Mouse (Mus musculus): Measurements from ENCODE around the gene Cpa2.
A peak's percentile ranks its signal among the peaks of the same experiment; 100 is the strongest.

Gene Cpa2

DNA sequence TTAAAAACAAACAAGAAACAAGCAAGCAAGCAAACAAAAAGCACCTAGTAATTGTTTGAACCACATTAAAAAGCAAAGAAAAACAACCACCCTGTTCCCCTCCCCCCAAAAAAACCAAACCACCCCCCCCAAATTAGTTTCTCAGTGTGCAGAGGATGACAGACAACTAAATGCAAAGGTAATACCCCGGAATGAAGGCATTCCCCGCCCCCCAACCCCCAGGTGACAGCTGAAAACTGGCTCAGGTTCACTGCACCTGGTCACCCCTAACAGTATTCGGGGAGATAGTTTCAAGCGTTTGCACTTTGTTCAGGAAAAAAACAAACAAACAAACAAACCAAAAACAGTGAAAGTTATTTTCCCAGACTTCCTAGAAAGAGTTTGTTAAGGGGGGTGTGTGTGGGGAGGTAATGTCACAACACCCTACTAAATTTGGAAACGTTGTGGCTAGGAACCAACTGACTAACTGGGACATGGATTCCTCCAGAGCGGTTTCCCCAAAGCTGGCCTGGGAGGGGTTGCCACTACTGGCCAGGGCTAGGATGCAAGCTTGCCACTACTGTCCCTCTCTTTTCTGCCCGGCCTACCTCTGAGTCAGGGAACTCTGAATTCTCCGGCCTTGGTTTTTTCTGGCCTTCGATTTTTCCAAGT, 6.4 kb downstream of the Cpa2 start:
- DNase-seq (ENCODE audit: low spot score), result peak; percentile 32

DNA sequence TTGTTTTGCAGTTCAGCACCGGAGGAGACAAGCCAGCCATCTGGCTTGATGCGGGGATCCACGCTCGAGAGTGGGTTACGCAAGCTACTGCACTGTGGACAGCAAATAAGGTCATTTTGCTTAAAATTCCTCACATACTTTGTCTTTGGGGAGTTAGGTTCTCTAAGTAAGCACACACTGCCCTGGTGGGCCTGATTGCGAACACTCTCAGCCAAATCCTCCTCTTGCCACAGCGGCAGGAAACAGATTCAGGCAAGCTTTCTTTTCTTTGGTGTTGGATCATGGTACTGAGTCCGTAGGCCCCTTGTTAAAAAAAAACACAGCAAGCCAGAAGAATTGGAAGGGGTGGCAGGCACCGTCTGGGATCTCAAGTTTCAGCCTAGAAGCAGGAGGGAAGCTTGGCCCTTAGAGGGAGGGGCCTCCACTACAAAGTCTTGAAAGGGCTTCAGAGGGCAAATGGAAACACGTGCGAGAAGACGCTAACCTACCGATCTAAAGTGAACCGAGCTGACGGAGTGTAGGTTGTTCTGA, 7.9 kb downstream of the Cpa2 start:
- peak; percentile 43 for DNase-seq (ENCODE audit: low spot score)

DNA sequence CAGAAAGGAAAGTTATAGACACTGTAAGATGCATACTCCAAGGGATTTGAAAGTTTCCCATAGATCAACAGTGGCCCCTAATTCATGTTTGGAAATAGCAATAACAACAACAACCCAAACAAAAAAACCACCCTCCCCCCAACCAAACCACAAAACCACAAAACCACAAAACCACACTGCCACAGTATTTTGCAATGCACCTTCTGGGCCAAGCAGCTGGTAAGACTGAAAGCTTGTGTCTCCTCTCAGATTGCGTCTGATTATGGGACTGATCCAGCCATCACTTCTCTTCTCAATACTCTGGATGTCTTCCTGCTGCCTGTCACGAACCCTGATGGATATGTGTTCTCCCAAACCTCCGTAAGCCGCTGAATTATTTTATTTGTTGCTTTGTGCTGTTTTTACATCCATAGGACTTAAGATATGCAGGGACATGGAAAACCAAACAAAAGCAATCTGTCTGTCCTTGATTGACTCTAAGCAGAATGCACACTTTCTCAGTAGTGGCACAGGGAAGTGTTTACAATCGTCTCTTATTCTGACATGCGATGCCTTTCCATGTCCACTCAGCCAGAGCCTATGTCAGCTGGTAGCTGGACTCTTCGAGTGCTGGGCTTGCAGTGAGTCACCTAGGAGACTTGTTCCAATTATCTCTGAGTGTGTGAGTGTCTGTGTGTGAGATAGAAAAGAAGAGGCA, 9.3 kb downstream of the Cpa2 start:
- no peak for DNase-seq (ENCODE audit: low spot score)

DNA sequence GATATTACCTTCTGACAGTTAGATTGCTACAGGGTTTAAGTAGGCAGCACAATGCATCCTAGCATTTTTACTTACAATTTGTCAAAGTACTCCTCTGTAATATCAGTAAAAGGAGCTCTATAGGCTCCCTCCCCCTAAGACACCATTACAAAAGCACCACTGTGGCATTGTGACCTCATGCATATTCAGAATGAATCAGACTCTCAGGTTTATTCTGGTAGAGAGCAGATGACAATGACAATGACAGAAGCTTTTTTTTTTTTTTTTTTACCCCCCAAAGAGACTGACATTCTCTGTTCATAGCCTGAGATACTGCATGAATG, 9.8 kb downstream of the Cpa2 start:
- no peak for DNase-seq (ENCODE audit: low spot score)

DNA sequence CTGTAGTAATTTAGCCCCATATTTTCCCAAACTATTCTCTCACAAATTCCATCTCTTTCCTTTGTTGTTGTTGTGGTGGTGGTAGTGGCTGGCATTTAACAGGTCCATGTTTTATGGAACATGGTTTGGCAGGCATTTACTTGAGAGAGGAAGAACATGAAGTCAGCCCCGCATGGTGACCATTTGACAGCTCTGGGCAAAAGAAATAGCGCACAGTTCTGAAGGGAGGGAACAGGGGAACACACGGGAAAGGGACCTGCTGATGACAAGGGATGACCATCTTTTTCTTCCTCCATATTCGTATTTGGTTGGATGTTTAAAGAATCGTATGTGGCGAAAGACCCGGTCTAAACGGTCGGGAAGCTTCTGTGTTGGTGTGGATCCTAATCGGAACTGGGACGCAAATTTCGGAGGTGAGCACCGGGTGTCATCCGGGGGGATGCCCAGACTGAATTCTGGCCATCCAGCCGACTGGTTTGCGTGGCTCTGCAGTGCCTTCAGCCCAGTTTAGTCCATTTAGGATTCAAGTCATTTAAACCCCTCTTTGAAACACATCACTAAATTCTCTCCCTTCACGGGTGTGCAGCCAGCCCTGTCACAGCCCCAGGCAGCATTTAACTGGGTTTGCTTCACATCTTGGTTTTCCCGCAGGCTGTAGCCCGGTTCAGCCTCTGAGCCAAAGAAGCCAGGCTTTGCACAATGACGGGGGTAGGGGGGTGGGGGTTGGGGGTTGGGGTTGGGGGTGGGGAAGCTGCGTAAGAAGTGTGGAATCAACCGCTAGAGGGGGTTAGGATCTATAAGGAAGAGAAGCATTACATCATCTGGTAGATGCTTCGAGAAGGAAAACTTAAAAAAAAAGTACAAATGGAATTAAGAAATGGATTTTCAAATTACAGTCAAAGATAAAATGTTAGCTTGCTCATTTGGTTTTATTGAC, 10.5 kb downstream of the Cpa2 start:
- peak; percentile 86 for DNase-seq (ENCODE audit: low spot score)

DNA sequence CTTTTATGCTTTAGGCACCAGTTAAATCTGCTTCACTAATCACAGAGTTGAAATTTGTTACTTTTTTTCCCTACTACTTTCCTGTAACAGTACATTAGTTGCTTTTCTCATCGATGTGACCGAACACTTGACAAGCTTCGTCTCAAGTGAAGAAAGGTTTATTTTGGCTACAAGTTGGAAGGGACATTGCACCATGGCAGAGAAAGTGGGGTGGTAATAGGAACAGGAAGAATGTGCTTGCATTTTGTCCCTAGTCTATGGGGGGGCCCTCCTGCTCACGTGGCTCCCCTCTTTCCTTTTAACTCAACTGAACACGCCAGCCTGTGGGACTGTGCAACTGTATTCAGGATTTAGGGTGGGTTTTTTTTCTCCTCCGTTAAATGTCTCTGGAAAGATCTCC, 11.2 kb downstream of the Cpa2 start:
- DNase-seq (ENCODE audit: low spot score), result no peak

DNA sequence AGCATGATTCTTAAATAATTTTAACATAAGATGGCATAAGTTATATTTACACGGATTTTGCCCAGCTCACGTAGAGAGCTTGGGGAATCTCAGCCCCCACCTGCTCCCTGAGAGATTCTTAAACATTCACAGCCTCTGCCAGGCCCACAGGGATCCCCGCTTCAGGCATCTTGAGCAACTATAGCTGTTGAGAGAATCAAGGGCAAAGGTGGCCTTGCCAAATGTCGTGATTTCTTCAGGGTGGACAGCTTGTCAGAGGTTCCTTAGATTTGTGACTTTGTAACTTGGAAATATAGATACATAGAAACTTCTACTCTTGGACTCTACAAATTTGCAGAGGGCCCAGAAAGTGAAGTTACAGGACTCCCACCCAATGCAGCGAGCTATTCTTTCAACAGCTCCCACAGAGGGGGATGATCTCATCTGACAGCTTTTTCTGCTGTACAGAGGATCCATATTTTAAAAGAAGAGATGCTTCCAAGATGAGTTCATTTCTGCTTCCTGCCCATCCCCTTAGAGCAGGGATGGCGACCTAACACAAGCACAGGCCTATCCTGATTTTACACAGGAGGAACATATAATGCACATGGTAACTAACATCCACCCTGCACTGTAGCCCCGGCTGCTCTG, 12.1 kb downstream of the Cpa2 start:
- no peak for DNase-seq (ENCODE audit: low spot score)

DNA sequence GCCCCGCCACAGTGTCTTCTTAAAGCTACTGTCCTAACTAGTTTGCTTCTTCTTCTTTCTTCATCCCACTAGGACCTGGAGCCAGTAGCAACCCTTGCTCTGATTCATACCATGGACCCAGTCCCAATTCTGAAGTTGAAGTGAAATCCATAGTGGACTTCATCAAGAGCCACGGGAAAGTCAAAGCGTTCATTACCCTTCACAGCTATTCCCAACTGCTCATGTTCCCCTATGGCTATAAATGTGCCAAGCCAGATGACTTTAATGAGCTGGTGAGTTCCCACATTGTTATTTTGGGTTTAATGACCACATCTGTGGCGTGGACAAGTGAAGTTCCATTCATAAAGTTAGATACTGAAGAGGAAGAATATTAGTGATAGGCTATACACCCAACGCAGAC, 12.7 kb downstream of the Cpa2 start:
- no peak for DNase-seq (ENCODE audit: low spot score)

DNA sequence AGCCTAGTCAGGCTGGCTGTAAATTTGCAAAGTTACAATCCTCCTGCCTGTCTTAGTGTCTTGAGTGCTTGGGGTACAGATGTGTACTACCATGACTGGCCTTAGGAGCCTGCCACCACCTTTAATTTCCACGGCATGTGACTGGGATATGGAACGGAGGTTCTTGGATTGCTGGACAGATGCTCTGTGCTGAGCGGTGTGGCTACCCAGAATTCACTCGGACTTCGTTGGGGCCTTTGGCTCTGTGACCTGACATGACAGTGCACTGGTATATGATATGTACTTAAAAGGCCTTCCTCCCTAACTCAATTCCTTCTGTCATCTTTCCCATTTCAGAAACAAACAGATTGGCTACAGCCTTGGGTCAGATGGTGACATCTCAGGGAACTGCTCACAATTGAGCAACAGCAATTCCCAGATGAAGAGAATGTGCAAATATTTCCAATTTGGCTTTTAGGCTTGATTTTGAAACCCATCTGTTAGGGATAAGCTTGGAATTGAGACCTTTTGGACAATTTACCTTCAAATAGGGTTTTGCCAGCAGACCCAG, 13.3 kb downstream of the Cpa2 start:
- DNase-seq (ENCODE audit: low spot score), result no peak

DNA sequence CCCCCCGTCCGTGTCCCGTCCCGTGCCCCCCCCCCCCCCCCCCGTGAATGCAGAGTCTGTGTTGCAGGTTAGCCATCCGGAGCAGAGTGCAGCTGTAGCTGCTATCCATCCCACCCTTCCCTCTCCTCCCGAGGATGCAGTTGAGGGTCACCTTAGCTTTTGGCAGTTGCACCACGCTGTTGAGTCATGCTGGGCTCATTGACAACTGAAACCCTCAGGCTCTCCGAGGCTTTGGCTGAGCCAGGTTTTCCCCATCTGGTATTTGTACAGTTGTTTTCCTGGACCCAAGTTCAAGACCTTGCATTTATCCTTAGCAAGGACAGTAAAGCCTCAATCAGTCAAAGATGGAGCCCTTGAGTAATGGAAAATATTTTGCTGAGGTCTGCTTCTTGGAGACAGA, 14.7 kb downstream of the Cpa2 start:
- DNase-seq (ENCODE audit: low spot score), result no peak

DNA sequence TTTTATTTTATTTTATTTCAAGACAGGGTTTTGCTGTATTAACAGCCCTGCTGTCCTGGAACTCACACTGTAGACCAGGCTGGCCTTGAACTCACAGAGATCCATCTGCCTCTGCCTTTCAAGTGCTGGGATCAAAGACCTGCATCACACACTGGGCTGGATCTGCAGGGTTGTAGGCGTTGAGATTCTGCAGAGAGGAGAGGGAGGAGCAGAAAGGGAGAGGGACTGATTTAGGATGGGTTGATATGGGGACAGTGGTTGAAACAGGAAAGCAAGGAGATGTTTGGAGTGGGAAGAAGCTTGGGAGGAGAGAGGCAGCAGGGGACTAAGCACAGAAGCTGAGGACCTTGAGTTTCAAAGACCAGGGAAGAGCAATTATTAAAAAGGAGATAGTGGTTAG, 18.3 kb downstream of the Cpa2 start:
- DNase-seq (ENCODE audit: low spot score), result no peak

DNA sequence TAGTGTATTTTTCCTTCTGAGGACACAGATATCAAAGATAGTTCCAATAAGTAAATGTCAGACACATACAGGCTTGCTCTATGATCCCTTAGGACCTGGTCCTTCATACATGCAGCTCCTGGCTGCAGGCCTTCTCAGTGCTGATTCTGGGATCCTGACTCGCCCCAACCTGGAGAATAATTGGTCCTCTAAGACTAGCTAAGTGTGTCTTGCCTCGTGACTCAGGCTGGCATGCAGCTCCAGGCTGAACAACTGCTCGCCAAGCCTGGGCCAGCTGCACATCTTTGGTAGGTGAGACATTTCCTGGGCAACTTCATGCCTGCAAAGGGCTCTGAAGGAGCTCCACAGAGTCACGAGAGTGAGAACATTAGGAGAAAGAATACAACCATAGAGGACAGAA, 20.8 kb downstream of the Cpa2 start:
- no peak for DNase-seq (ENCODE audit: low spot score)

DNA sequence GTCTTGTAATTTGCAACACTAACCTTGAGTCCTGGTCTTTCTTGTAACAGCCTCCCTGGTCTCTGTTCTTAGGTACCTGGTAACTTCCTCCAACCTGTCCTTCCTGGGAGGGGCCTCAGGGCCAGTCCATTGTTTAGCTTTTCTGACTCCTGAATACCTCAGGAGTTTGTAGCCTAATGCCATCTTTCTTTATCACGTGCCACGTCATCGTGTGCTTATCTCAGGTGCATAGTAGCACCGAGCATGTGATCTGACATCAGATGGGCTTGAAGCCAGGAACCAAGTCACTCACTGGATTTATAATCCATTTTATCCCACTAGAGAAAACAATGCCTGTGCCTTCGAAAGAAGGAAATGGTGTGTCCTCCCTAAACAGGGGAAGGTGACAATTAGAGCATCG, 22.2 kb downstream of the Cpa2 start:
- no peak for DNase-seq (ENCODE audit: low spot score)

DNA sequence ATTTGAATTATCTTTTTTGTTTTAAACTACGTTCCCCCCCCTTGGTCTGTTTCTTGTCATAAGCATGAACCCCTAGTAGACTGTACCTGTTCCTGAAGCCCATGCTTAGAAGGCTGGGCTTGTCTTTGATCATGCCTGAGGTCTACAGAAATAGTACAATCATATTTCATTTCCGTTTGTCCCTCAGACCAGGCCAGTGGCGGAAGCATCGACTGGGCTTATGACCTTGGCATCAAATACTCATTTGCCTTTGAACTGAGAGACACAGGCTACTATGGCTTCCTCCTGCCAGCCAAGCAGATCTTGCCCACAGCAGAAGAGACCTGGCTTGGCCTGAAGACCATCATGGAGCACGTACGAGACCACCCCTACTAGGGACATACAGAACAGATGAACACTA, 22.7 kb downstream of the Cpa2 start:
- DNase-seq (ENCODE audit: low spot score), result no peak

DNA sequence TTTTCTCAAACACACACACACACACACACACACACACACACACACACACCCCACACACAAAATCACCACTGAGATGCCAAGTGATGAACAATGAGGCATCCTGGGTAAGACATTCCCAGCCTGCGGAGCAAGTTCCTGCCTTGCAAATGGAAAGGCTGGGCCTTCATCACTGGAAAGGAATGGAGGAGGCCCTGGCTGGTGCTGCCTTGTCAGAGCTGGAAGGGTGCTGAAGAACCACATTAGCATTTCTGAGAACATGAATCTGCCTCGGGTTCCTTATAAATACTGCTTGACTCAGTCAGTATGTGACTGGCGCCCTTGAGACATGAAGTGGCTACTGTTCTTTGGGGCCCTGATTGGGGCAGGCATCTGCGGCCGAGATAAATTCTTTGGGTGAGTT, 26.7 kb downstream of the Cpa2 start, which contains the start of gene Cpa4:
Cpa4 (plus strand) TSS at position 301 of the 400 bp plus-strand sequence.
- no peak for DNase-seq (ENCODE audit: low spot score)

DNA sequence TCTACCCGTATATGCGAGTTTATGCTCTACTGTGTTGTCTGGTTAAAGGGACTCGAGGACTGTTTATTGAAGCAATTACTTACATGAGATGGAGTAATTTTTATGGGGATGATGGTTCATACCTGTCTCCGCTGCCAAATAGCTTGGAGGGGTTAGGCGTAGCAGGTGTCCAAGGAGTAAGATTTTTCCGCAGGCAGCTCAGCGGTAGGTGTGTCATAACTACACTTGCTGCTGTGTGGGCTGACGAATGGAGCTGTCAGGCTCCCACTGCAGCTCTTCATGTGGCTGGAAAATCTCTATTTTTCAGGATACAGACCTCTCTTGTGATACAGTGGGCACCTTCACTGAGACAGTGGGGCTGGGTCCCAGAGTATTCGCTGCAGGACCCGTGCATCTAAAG, 27.9 kb downstream of the Cpa2 start:
- no peak for DNase-seq (ENCODE audit: low spot score)

DNA sequence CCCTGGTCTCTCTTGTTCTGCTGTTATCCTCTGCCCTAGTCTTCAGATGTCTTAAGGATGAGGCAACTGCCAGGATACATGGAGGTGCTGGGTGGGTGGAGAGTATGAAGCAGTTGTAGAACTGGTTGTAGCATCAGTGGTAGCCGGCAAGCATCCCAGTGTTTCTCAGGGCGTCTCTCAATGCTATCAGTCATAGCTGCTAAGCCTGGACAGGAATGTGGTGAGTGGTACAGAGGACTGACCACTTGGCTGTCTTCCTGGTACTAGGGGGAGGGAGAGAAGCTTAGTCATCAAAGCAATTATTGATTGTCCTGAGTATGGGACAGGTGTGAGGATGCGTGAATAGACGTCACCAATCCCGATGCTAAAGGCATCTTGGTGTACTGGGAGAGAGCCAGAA, 28.6 kb downstream of the Cpa2 start:
- no peak for DNase-seq (ENCODE audit: low spot score)

DNA sequence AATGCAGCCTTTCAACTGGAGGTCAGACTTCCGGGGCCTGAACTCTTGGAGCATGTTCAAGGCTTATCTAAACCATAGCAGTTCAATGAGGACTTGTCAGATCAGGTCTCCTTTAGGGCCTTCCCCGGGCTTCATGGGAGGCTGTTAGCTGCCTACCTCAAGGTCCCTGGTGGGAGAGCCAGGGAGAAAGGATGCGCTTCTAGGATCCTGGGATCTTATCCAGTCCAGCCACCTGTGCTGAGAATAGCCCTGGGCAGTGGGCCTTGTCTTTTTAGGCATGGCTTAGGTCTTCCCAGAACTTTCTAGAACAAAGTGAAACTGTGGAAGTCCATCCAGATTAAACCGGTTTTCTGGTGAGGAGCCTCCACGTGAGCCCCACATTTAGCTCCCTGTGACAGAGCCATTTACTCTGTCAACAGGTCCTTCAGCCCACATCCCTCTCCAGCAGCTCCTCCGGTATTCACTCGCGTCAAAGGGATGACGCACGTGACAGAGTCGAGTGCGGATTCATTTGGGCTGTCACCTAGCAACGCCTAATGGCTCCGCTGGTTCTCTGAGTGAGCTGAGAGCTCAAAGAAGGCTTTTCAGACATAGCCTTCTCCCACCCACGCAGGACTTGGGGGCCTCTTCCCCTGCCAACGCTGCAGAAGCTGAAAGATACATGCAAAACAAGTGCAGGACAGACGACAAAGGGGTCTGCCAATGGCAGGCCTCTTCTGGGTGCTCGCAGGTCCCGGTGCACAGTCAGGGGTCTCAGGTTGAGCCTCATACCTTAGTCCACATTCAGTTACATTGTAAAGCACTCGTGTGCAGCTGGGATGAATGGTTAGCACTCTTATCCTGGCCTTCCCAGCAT, 31.3 kb downstream of the Cpa2 start:
- DNase-seq (ENCODE audit: low spot score), result peak; percentile 45

DNA sequence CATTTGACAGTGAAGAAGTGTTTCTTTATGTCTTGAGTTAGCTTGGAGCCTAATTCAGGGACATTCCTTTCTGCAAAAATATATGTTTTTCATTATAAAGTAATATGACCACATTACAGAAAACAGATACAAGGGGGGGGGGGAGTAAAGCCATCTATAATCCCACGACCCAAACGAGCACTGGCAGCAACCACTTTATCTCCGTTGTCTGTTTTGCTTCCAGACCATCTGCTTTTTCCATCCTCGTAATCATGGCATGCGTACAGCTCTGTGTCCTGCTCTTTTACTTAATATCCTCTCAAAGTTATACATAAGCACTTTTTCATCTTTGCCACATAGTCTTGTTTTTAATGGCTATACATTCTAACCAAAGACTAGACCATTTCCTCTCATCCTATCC, 32.0 kb downstream of the Cpa2 start:
- no peak for DNase-seq (ENCODE audit: low spot score)

DNA sequence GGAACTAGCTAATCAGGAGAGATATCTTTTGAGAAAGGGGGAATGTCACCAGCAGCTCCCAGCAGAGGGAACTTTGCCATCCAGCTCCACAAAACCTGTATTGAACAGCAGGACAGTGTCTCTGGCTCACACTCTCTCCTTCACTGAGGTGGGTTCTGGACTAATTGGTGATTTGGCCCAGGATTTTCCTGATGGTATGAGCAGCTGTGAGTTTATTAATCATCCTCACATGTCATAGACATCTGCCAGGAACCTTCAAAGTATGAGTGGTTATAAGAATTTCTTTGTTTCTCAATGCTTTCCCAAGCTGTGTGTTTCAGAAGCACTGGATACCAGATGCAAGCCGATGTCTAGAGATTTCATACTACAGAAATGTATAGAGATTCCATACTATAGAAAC, 33.6 kb downstream of the Cpa2 start:
- DNase-seq (ENCODE audit: low spot score), result no peak

Data from retina, embryonic 14.5 days (tissue).